Mouse (Mus musculus) liver, adult 2 months (tissue): Measurements from ENCODE around the gene Ctsd.

ENCODE experiments used
- CTCF ChIP-seq: fragments of 200-500 bp; IDR thresholded peaks from 2 replicates; pipeline ENCODE4 v1.5.1; 2011; ENCODE audit warnings: low read depth, low read length, control low read depth
- POLR2A ChIP-seq: fragments of 200-500 bp; IDR thresholded peaks from 2 replicates; pipeline ENCODE4 v1.6.1; 2011; ENCODE audit warnings: low read length, control low read depth; ENCODE audit not compliant: insufficient read depth; ENCODE audit errors: extremely low read depth

- TF ChIP-seq POLR2A (no peak), CTCF (no peak)
These were observed 14.0 kb downstream of the Ctsd start, which contains the start of gene Ifitm10 for GRCm38 (mm10) chr7:142373641-142374412.
